Mouse (Mus musculus) brain, embryonic 14.5 days (tissue): ENCODE data around the gene Tagln3. TPM values are rescaled to one million over a fixed set of nuclear protein-coding genes. Genes with fewer than 3 reads are reported as not detected.

Experiments
- DNase-seq: peaks from one replicate; pipeline ENCODE4 v3.0.0-alpha.2; 2011; ENCODE audit warnings: low read depth
- CTCF ChIP-seq: fragments of 200-500 bp; IDR thresholded peaks from 2 replicates; pipeline ENCODE4 v1.5.1; 2012; ENCODE audit warnings: inconsistent platforms, mild to moderate bottlenecking, moderate library complexity, borderline replicate concordance; ENCODE audit not compliant: insufficient read depth, insufficient read length; ENCODE audit errors: extremely low read depth
- POLR2A ChIP-seq: fragments of 200-500 bp; IDR thresholded peaks from 2 replicates; pipeline ENCODE4 v1.6.1; 2012; ENCODE audit warnings: mild to moderate bottlenecking, inconsistent platforms, borderline replicate concordance; ENCODE audit not compliant: poor library complexity, insufficient read depth, insufficient read length, severe bottlenecking; ENCODE audit errors: extremely low read depth
- polyA plus RNA-seq: library from polyadenylated mRNA; depleted of rRNA; stranded (reverse); fragments of >200 nt; gene quantifications from 2 replicates; pipeline ENCODE4 v1.2.3, GENCODE M21; 2012

Gene Tagln3
- polyA plus RNA-seq, 1 experiment, result 403 TPM

- TF ChIP-seq POLR2A (peak; percentile 94), CTCF (no peak)
These were observed 18.4 kb upstream of the Tagln3 start, which contains the start of gene Abhd10 for GRCm38 (mm10) chr16:45742615-45743476. Gene Abhd10, minus strand, starts transcription at chr16:45742955.

GRCm38 (mm10) chr16:45737880-45738279 lies 13.5 kb upstream of the Tagln3 start:
- DNase-seq, result no peak
- TF ChIP-seq POLR2A, result no peak
- TF ChIP-seq CTCF, result no peak

More at GRCm38 (mm10) chr16:45742615-45743476, 18.4 kb upstream of the Tagln3 start, which contains the start of gene Abhd10:
- DNase-seq, result peak; percentile 98

- no peak for DNase-seq
- TF ChIP-seq POLR2A, result no peak
- TF ChIP-seq CTCF, result no peak
These were observed 12.3 kb upstream of the Tagln3 start for GRCm38 (mm10) chr16:45736724-45737123.

GRCm38 (mm10) chr16:45729163-45729562 lies 4.8 kb upstream of the Tagln3 start:
- no peak for TF ChIP-seq CTCF
- no peak for TF ChIP-seq POLR2A
- no peak for DNase-seq

GRCm38 (mm10) chr16:45724742-45725102 lies 314 bp upstream of the Tagln3 start:
- no peak for DNase-seq
- TF ChIP-seq POLR2A (peak; percentile 5; the same call in 1 of the 2 replicates), CTCF (no peak)

- peak; percentile 78 for DNase-seq
- TF ChIP-seq CTCF (no peak), POLR2A (no peak)
These were observed 1.1 kb downstream of the Tagln3 start for GRCm38 (mm10) chr16:45723172-45723901.

- TF ChIP-seq CTCF, result no peak
- no peak for TF ChIP-seq POLR2A
- peak; percentile 59 for DNase-seq
These were observed 1.9 kb downstream of the Tagln3 start for GRCm38 (mm10) chr16:45722460-45722951.

GRCm38 (mm10) chr16:45720022-45720630 lies 4.3 kb downstream of the Tagln3 start:
- TF ChIP-seq CTCF, result no peak
- TF ChIP-seq POLR2A, result no peak
- no peak for DNase-seq

GRCm38 (mm10) chr16:45718296-45718695 lies 6.1 kb downstream of the Tagln3 start:
- TF ChIP-seq CTCF (no peak), POLR2A (no peak)

GRCm38 (mm10) chr16:45714489-45715150 lies 9.8 kb downstream of the Tagln3 start:
- DNase-seq, result no peak
- no peak for TF ChIP-seq CTCF
- TF ChIP-seq POLR2A, result no peak

More at GRCm38 (mm10) chr16:45718296-45718695, 6.1 kb downstream of the Tagln3 start:
- no peak for DNase-seq

GRCm38 (mm10) chr16:45713878-45714277 lies 10.5 kb downstream of the Tagln3 start:
- no peak for DNase-seq
- TF ChIP-seq CTCF (no peak), POLR2A (no peak)

GRCm38 (mm10) chr16:45713261-45713660 lies 11.1 kb downstream of the Tagln3 start:
- TF ChIP-seq CTCF, result no peak
- no peak for DNase-seq

- TF ChIP-seq POLR2A, result no peak
- peak; percentile 35; the same call in 1 of the 2 replicates for TF ChIP-seq CTCF
- DNase-seq, result peak; percentile 44
These were observed 13.1 kb downstream of the Tagln3 start for GRCm38 (mm10) chr16:45711263-45711662.

GRCm38 (mm10) chr16:45699301-45699700 lies 25.1 kb downstream of the Tagln3 start:
- no peak for TF ChIP-seq POLR2A
- no peak for TF ChIP-seq CTCF
- DNase-seq, result no peak
